Mouse (Mus musculus) liver, embryonic 14.5 days (tissue): ENCODE measurements at regions not wholly inside any gene's neighbourhood (a gene's known extent, or its start where the extent isn't known, plus 50 kb on each side); places are given as distances from the start of the nearest gene placed in this dataset.

Experiments used
- CTCF ChIP-seq: IDR thresholded peaks from 2 replicates; pipeline ENCODE4 v1.5.1; 2016; ENCODE audit warnings: antibody characterized with exemption, low read depth, control low read depth
- EP300 ChIP-seq: IDR thresholded peaks from 2 replicates; pipeline ENCODE4 v1.6.1; 2016; ENCODE audit warnings: antibody characterized with exemption, low read depth

DNA sequence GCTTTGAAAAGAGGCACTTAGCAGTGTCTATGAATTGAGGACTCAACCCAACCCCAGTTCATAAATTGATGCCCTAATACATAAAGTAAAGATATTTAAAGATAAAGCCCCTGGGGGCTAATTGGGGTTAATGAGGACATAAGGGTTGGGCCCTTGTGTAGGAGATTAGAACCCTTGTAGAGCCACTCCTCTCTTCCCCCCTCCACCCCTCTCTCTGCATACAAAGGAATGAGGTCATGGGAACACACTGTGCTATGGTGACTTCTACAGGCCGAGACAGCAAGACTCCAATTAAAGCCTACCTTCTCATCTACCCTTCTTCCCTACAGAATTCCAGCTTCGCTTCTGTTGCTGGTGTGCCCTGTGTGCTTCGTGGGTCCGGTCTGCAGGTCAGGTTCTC, 110.5 kb downstream of the CK137956 start:
- TF ChIP-seq CTCF (no peak), EP300 (no peak)
